Mouse (Mus musculus): ENCODE results near the gene Mkln1. TPM values are rescaled to one million over a fixed set of nuclear protein-coding genes. Genes with fewer than 3 reads are reported as not detected.

The Mkln1 gene
- polyA plus RNA-seq, 1 experiment from 2014 or later: 254 TPM

- no peaks in the 10 kb centered on the region; the same call in 1 of the 2 replicates for H3K4me1 ChIP-seq (ENCODE audit: control insufficient read depth, insufficient read depth, low read length)
- no peaks in the 10 kb centered on the region for H3K36me3 ChIP-seq (replicated peaks; ENCODE audit: control insufficient read depth, insufficient read depth, low read depth, low read length)
- H3K4me2 ChIP-seq (ENCODE audit: low read depth, low read length): no peak overlapping the region
- H3K27me3 ChIP-seq (ENCODE audit: control insufficient read depth, insufficient read depth, low read length): no peaks in the 10 kb centered on the region
- no peak overlapping the region for H3K9ac ChIP-seq (replicated peaks; ENCODE audit: low read length)
- no peaks in the 10 kb centered on the region for H3K9me3 ChIP-seq (replicated peaks; ENCODE audit: control insufficient read depth, low read length)
- H3K27ac ChIP-seq (replicated peaks; ENCODE audit: low read depth, low read length): no peak overlapping the region
- H3K4me3 ChIP-seq (ENCODE audit: low read depth, low read length): no peak overlapping the region
- no peak for ATAC-seq (replicated peaks; ENCODE audit: insufficient number of reproducible peaks, low FRiP score, low TSS enrichment, low read depth)
- DNase-seq (ENCODE audit: low spot score): no peak
- WGBS: 52% methylated on average over 14 of the region's 14 CpGs
Measured at GRCm38 (mm10) chr6:31370550-31371061, 27.9 kb upstream of the Mkln1 start.

- no peak overlapping the region for H3K4me2 ChIP-seq (ENCODE audit: low read depth, low read length)
- H3K9ac ChIP-seq (replicated peaks; ENCODE audit: low read length): no peak overlapping the region
- no peaks in the 10 kb centered on the region for H3K9me3 ChIP-seq (replicated peaks; ENCODE audit: control insufficient read depth, low read length)
- no peaks in the 10 kb centered on the region for H3K36me3 ChIP-seq (replicated peaks; ENCODE audit: control insufficient read depth, insufficient read depth, low read depth, low read length)
- no peak overlapping the region for H3K4me3 ChIP-seq (ENCODE audit: low read depth, low read length)
- no peaks in the 10 kb centered on the region for H3K27me3 ChIP-seq (ENCODE audit: control insufficient read depth, insufficient read depth, low read length)
- 86% methylated on average over 3 of the region's 3 CpGs for WGBS
- H3K4me1 ChIP-seq (ENCODE audit: control insufficient read depth, insufficient read depth, low read length): no peaks in the 10 kb centered on the region; the same call in 1 of the 2 replicates
- no peak for DNase-seq (ENCODE audit: low spot score)
- H3K27ac ChIP-seq (replicated peaks; ENCODE audit: low read depth, low read length): no peak overlapping the region
- no peak for ATAC-seq (replicated peaks; ENCODE audit: insufficient number of reproducible peaks, low FRiP score, low TSS enrichment, low read depth)
Measured at GRCm38 (mm10) chr6:31371140-31371539, 27.4 kb upstream of the Mkln1 start.

GRCm38 (mm10) chr6:31372620-31373019 is 25.9 kb upstream of the Mkln1 start:
- Histone ChIP-seq H3K4me3 (ENCODE audit: low read depth, low read length) (no peak overlapping the region), H3K36me3 (replicated peaks; ENCODE audit: control insufficient read depth, insufficient read depth, low read depth, low read length) (no peaks in the 10 kb centered on the region), H3K4me2 (ENCODE audit: low read depth, low read length) (no peak overlapping the region), H3K4me1 (ENCODE audit: control insufficient read depth, insufficient read depth, low read length) (no peaks in the 10 kb centered on the region; the same call in 1 of the 2 replicates), H3K27me3 (ENCODE audit: control insufficient read depth, insufficient read depth, low read length) (no peaks in the 10 kb centered on the region), H3K27ac (replicated peaks; ENCODE audit: low read depth, low read length) (no peak overlapping the region), H3K9me3 (replicated peaks; ENCODE audit: control insufficient read depth, low read length) (no peaks in the 10 kb centered on the region), H3K9ac (replicated peaks; ENCODE audit: low read length) (no peak overlapping the region)
- whole genome bisulfite sequencing: 15% methylated on average over 3 of the region's 3 CpGs
- peak; percentile 41 for DNase-seq (ENCODE audit: low spot score)
- ATAC-seq (replicated peaks; ENCODE audit: insufficient number of reproducible peaks, low FRiP score, low TSS enrichment, low read depth): no peak

GRCm38 (mm10) chr6:31373084-31373673 is 25.4 kb upstream of the Mkln1 start:
- Histone ChIP-seq H3K4me2 (ENCODE audit: low read depth, low read length) (no peak overlapping the region), H3K9ac (replicated peaks; ENCODE audit: low read length) (no peak overlapping the region), H3K4me1 (ENCODE audit: control insufficient read depth, insufficient read depth, low read length) (no peaks in the 10 kb centered on the region; the same call in 1 of the 2 replicates), H3K27me3 (ENCODE audit: control insufficient read depth, insufficient read depth, low read length) (no peaks in the 10 kb centered on the region), H3K36me3 (replicated peaks; ENCODE audit: control insufficient read depth, insufficient read depth, low read depth, low read length) (no peaks in the 10 kb centered on the region), H3K9me3 (replicated peaks; ENCODE audit: control insufficient read depth, low read length) (no peaks in the 10 kb centered on the region), H3K4me3 (ENCODE audit: low read depth, low read length) (no peak overlapping the region), H3K27ac (replicated peaks; ENCODE audit: low read depth, low read length) (no peak overlapping the region)
- 82% methylated on average over 6 of the region's 6 CpGs for WGBS
- DNase-seq (ENCODE audit: low spot score) (no peak), ATAC-seq (replicated peaks; ENCODE audit: insufficient number of reproducible peaks, low FRiP score, low TSS enrichment, low read depth) (no peak)

- Histone ChIP-seq H3K4me1 (ENCODE audit: control insufficient read depth, insufficient read depth, low read length) (no peaks in the 10 kb centered on the region), H3K9me3 (replicated peaks; ENCODE audit: control insufficient read depth, low read length) (no peaks in the 10 kb centered on the region), H3K27ac (replicated peaks; ENCODE audit: low read depth, low read length) (no peak overlapping the region), H3K36me3 (replicated peaks; ENCODE audit: control insufficient read depth, insufficient read depth, low read depth, low read length) (no peaks in the 10 kb centered on the region), H3K4me2 (ENCODE audit: low read depth, low read length) (no peak overlapping the region), H3K27me3 (ENCODE audit: control insufficient read depth, insufficient read depth, low read length) (no peaks in the 10 kb centered on the region), H3K4me3 (ENCODE audit: low read depth, low read length) (no peak overlapping the region), H3K9ac (replicated peaks; ENCODE audit: low read length) (no peak overlapping the region)
- DNase-seq (ENCODE audit: low spot score): no peak
- 90% methylated on average over 7 of the region's 7 CpGs for WGBS
- no peak for ATAC-seq (replicated peaks; ENCODE audit: insufficient number of reproducible peaks, low FRiP score, low TSS enrichment, low read depth)
Measured at GRCm38 (mm10) chr6:31382989-31383388, 15.5 kb upstream of the Mkln1 start.

- Histone ChIP-seq H3K4me1 (ENCODE audit: control insufficient read depth, insufficient read depth, low read length) (no peaks in the 10 kb centered on the region), H3K9me3 (replicated peaks; ENCODE audit: control insufficient read depth, low read length) (no peaks in the 10 kb centered on the region), H3K4me2 (ENCODE audit: low read depth, low read length) (no peak overlapping the region), H3K27ac (replicated peaks; ENCODE audit: low read depth, low read length) (no peak overlapping the region), H3K36me3 (replicated peaks; ENCODE audit: control insufficient read depth, insufficient read depth, low read depth, low read length) (no peaks in the 10 kb centered on the region), H3K4me3 (ENCODE audit: low read depth, low read length) (no peak overlapping the region), H3K27me3 (ENCODE audit: control insufficient read depth, insufficient read depth, low read length) (no peaks in the 10 kb centered on the region), H3K9ac (replicated peaks; ENCODE audit: low read length) (no peak overlapping the region)
- no peak for DNase-seq (ENCODE audit: low spot score)
- WGBS: 76% methylated on average over 5 of the region's 5 CpGs
- ATAC-seq (replicated peaks; ENCODE audit: insufficient number of reproducible peaks, low FRiP score, low TSS enrichment, low read depth): no peak
Measured at GRCm38 (mm10) chr6:31384794-31385193, 13.7 kb upstream of the Mkln1 start.

GRCm38 (mm10) chr6:31385281-31386145 is 13.0 kb upstream of the Mkln1 start:
- no peak for DNase-seq (ENCODE audit: low spot score)
- ATAC-seq (replicated peaks; ENCODE audit: insufficient number of reproducible peaks, low FRiP score, low TSS enrichment, low read depth): no peak
- Histone ChIP-seq H3K4me2 (ENCODE audit: low read depth, low read length) (no peak overlapping the region), H3K4me3 (ENCODE audit: low read depth, low read length) (no peak overlapping the region), H3K27me3 (ENCODE audit: control insufficient read depth, insufficient read depth, low read length) (no peaks in the 10 kb centered on the region), H3K9me3 (replicated peaks; ENCODE audit: control insufficient read depth, low read length) (no peaks in the 10 kb centered on the region), H3K36me3 (replicated peaks; ENCODE audit: control insufficient read depth, insufficient read depth, low read depth, low read length) (no peaks in the 10 kb centered on the region), H3K27ac (replicated peaks; ENCODE audit: low read depth, low read length) (no peak overlapping the region), H3K4me1 (ENCODE audit: control insufficient read depth, insufficient read depth, low read length) (no peaks in the 10 kb centered on the region), H3K9ac (replicated peaks; ENCODE audit: low read length) (no peak overlapping the region)
- WGBS: 94% methylated on average over 10 of the region's 10 CpGs

- no peaks in the 10 kb centered on the region for H3K36me3 ChIP-seq (replicated peaks; ENCODE audit: control insufficient read depth, insufficient read depth, low read depth, low read length)
- no peak overlapping the region for H3K9ac ChIP-seq (replicated peaks; ENCODE audit: low read length)
- no peak for DNase-seq (ENCODE audit: low spot score)
- H3K4me1 ChIP-seq (ENCODE audit: control insufficient read depth, insufficient read depth, low read length): no peaks in the 10 kb centered on the region
- H3K9me3 ChIP-seq (replicated peaks; ENCODE audit: control insufficient read depth, low read length): no peaks in the 10 kb centered on the region
- H3K27me3 ChIP-seq (ENCODE audit: control insufficient read depth, insufficient read depth, low read length): no peaks in the 10 kb centered on the region
- 88% methylated on average over 6 of the region's 6 CpGs for WGBS
- no peak overlapping the region for H3K4me3 ChIP-seq (ENCODE audit: low read depth, low read length)
- H3K27ac ChIP-seq (replicated peaks; ENCODE audit: low read depth, low read length): no peak overlapping the region
- no peak overlapping the region for H3K4me2 ChIP-seq (ENCODE audit: low read depth, low read length)
- ATAC-seq (replicated peaks; ENCODE audit: insufficient number of reproducible peaks, low FRiP score, low TSS enrichment, low read depth): no peak
Measured at GRCm38 (mm10) chr6:31389716-31390115, 8.8 kb upstream of the Mkln1 start.

Measured in embryonic facial prominence, embryonic 11.5 days (tissue).